ENCODE assay signal across 8 mouse cellular contexts in genomic region chr10:73096531-73097135, GRCm38 (mm10). TPM values are rescaled to one million over a fixed set of nuclear protein-coding genes. Genes with fewer than 3 reads are reported as not detected.
DNase-seq lines count a peak whose midpoint lies in the region; ATAC-seq and TF ChIP-seq lines count a peak whose summit lies in the region.

No protein-coding gene starts in this region.

- 0 out of 2 replicates have a peak, but pooled peaks cover 8% of the 10 kb centered on the region for H3K4me1 ChIP-seq in kidney, postnatal 0 days (replicated peaks; ENCODE audit: insufficient read depth, low read length)
- peaks cover 19% of the 10 kb centered on the region for H3K4me1 ChIP-seq in hindbrain, embryonic 15.5 days (replicated peaks)
- peaks cover 7% of the 10 kb centered on the region; the same call in 1 of the 2 replicates for H3K4me1 ChIP-seq in stomach, embryonic 16.5 days (ENCODE audit: control insufficient read depth, insufficient read depth, low read length)

- 1% methylated on average over 17 of the region's 17 CpGs for WGBS in kidney, postnatal 0 days
- under 1% methylated on average over 17 of the region's 17 CpGs for WGBS in hindbrain, embryonic 15.5 days
- under 1% methylated on average over 17 of the region's 17 CpGs for WGBS in stomach, embryonic 16.5 days

- H3K27ac ChIP-seq in kidney, postnatal 0 days: no peak overlapping the region
- peak overlapping the region; percentile 47 for H3K27ac ChIP-seq in hindbrain, embryonic 15.5 days (replicated peaks)
- H3K27ac ChIP-seq in stomach, embryonic 16.5 days (ENCODE audit: low read length): no peak overlapping the region

- ATAC-seq in kidney, postnatal 0 days (replicated peaks; ENCODE audit: low FRiP score, low read depth): no peak
- peak; percentile 81 for ATAC-seq in hindbrain, embryonic 15.5 days (ENCODE audit: low FRiP score, low read depth)
- ATAC-seq in stomach, embryonic 16.5 days (ENCODE audit: insufficient read depth, low FRiP score): no peak

- peak overlapping the region; percentile 41 for H3K4me2 ChIP-seq in kidney, postnatal 0 days (ENCODE audit: low read length)
- peak overlapping the region; percentile 76 for H3K4me2 ChIP-seq in hindbrain, embryonic 15.5 days
- H3K4me2 ChIP-seq in stomach, embryonic 16.5 days (ENCODE audit: low read depth, low read length): peak overlapping the region; percentile 44

- no peak overlapping the region for H3K9ac ChIP-seq in kidney, postnatal 0 days (ENCODE audit: low read depth, low read length)
- H3K9ac ChIP-seq in hindbrain, embryonic 15.5 days: peak overlapping the region; percentile 54
- H3K9ac ChIP-seq in stomach, embryonic 16.5 days (ENCODE audit: low read length): no peak overlapping the region

- peaks cover 17% of the 10 kb centered on the region for H3K27me3 ChIP-seq in kidney, postnatal 0 days (ENCODE audit: insufficient read depth, low read length)
- H3K27me3 ChIP-seq in hindbrain, embryonic 15.5 days: no peaks in the 10 kb centered on the region
- peaks cover 53% of the 10 kb centered on the region for H3K27me3 ChIP-seq in stomach, embryonic 16.5 days (ENCODE audit: control insufficient read depth, insufficient read depth, low read length)

- peak overlapping the region; percentile 10; the same call in 1 of the 2 replicates for H3K4me3 ChIP-seq in kidney, postnatal 0 days (replicated peaks; ENCODE audit: low read depth, low read length)
- peak overlapping the region; percentile 47 for H3K4me3 ChIP-seq in hindbrain, embryonic 15.5 days
- H3K4me3 ChIP-seq in stomach, embryonic 16.5 days (replicated peaks; ENCODE audit: low read length): peak overlapping the region; percentile 22

- no peaks in the 10 kb centered on the region for H3K36me3 ChIP-seq in kidney, postnatal 0 days (ENCODE audit: insufficient read depth, low read length)
- H3K36me3 ChIP-seq in hindbrain, embryonic 15.5 days: no peaks in the 10 kb centered on the region
- H3K36me3 ChIP-seq in stomach, embryonic 16.5 days (ENCODE audit: control insufficient read depth, insufficient read depth, low read length): no peaks in the 10 kb centered on the region

- TF ChIP-seq CTCF in kidney, postnatal 0 days (IDR thresholded peaks at IDR 0.05; ENCODE audit: low read depth): no peak

- peak; percentile 32 for DNase-seq in kidney, postnatal 0 days (ENCODE audit: low spot score)
- DNase-seq in kidney, adult 18-20 months: no peak
- peak; percentile 67 for DNase-seq in embryo, embryonic 9.5 days (ENCODE audit: extremely low spot score)
- peak; percentile 81 for DNase-seq in mesoderm, embryonic 11.5 days (ENCODE audit: low read depth, low spot score)
- DNase-seq in spleen, postnatal 4 days (ENCODE audit: low spot score in 2 of 2): no peak
- DNase-seq in kidney, adult 9 months: no peak

- H3K9me3 ChIP-seq in kidney, postnatal 0 days (replicated peaks; ENCODE audit: low read length): no peaks in the 10 kb centered on the region
- no peaks in the 10 kb centered on the region for H3K9me3 ChIP-seq in hindbrain, embryonic 15.5 days
- H3K9me3 ChIP-seq in stomach, embryonic 16.5 days (replicated peaks; ENCODE audit: control insufficient read depth, low read length): no peaks in the 10 kb centered on the region; the same call in 1 of the 2 replicates

RNA-seq across cellular contexts. Expression of gene Pcdh15, which starts 2.5 kb away (rescaled TPM):
- polyA plus RNA-seq in kidney, postnatal 0 days (2015; fragmentation: Nextera tagmentation; extraction: Ambion mirVana): 0.27 and 0.33 TPM in 2 replicates
- polyA plus RNA-seq in hindbrain, embryonic 15.5 days (2015; fragmentation: Nextera tagmentation; extraction: Ambion mirVana): 13.2 and 13.8 TPM in 2 replicates
- 1.8 and 2.0 TPM in 2 replicates for polyA plus RNA-seq in stomach, embryonic 16.5 days (2015; fragmentation: Nextera tagmentation; extraction: Ambion mirVana)

Comparison
In these comparisons a context has a peak if more than half of its experiments do, and no peak if none do; other contexts are left out.
1. DNase-seq: peak in kidney, postnatal 0 days (single experiment), embryo, embryonic 9.5 days (single experiment) and mesoderm, embryonic 11.5 days (single experiment); none in kidney, adult 18-20 months (single experiment), spleen, postnatal 4 days (0 of 2) and kidney, adult 9 months (single experiment).
2. Peak in every context shown above with its lines, with median percentiles within 50 percentile points of each other: H3K4me2 ChIP-seq and H3K4me3 ChIP-seq.